Mouse (Mus musculus) skeletal muscle tissue, adult 2 months (tissue): ENCODE results near the gene Plxna2.

Experiments used
- DNase-seq: peaks from one replicate; pipeline ENCODE4 v3.0.0-alpha.2; 2012; ENCODE audit warnings: low read depth, low spot score

The Plxna2 gene

DNA sequence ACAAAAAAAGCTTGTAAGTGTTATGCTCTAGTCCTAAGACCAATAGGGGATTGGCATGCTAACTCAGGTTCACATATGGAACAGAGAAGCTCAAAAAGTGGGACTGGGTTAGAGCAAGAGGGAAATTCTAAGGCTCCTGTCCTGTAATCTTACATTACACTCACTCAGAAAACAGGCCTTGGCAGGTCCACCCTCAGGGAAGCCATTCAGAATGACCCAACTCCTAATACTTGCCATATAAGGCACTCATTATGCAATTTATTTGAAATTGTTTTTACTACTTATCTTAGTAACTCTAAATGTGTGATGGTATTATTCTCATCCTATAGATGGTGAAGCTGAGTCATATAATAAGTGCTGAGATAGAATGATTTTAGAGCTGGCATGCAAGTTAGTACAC lies 146.9 kb downstream of the Plxna2 start:
- DNase-seq: no peak

DNA sequence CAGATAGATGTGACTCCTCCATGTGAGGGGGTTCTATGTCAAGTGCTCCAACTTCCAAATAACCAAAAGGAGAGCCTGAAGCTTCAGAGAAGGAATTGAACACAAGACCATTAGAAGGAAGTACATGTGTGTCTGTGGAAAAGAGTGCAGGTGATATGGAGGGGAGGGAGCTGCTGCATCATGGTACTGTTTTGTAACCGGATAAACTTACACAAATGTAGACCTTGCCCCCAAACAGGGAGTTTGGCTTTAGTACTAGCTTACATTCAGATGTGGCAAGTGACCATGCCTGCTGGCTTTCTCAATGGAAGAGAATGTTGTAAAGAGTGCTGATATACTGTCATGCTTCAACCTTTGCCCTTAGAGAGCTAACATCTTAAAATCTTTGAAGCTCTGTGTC lies 150.8 kb downstream of the Plxna2 start:
- DNase-seq: no peak

DNA sequence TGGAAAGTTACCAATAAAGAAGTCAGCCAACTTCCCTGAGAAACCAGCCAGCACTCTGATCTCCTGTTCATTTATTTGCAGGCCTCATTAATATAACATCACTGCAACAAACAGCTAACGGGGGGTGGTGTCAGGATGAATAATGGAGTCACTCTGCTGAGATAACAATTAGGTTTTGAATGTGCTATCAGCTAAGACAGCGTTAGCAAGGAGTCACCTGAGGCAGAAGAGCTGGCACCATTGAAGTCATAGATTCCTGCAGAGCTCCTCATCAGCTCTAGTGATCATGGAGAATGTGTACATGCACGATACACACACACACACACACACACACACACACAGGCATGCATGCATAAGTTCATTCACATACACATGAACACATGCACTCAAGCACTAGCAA lies 154.0 kb downstream of the Plxna2 start:
- DNase-seq: no peak

DNA sequence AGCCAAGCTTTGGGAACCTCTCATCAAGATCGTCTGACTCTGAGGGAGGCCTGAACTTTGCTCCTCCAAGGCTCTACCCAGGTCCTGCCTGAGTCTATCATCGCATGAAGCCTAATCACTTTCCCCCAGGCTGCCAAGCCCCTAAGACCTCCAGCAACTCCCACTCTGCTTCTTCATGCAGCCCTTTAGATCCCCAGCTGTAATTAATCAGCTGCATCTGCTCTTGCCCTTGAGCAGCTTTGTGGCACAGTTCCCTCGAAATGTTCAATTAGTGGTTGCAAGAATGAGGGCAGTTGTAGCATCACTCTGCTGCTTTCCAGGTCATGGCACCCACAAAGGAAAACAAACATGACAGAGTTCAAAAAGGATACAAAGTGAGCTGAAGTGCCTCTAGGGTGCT lies 155.9 kb downstream of the Plxna2 start:
- DNase-seq: no peak

DNA sequence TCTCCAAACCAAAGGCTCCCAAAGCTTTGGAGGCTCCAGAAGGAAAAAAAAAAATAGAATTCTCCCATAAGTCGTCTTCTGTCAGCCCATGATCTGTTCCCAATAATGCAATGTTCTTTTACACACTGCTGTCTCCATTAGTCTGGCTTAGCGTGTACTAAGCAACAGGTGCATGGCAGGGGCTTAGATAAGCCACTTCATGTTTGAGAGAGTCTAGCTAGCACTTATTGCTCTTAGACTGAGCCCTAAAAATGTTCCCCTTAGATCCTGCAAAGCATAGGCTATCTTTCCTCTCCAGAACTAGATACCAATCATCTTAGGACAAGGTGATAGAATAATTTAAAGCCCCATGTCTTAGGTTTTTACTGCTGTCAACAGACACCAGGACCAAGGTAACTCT lies 156.3 kb downstream of the Plxna2 start:
- no peak for DNase-seq

DNA sequence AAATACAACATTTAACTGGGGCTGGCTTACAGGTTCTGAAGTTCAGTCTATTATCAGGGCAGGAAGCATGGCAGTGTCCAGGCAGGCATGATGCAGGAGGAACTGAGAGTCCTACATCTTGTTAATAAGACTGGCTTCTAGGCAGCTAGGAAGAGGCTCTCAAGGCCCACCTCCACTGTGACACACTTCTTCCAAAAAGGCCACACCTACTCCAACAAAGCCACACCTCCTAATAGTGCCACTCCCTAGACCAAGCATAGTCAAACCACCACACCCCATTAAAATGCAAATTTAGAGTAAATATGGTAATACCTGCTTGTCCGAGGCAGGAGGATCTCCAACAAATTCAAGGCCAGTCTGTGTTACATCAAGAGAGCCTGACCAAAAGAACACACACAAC lies 156.7 kb downstream of the Plxna2 start:
- no peak for DNase-seq

DNA sequence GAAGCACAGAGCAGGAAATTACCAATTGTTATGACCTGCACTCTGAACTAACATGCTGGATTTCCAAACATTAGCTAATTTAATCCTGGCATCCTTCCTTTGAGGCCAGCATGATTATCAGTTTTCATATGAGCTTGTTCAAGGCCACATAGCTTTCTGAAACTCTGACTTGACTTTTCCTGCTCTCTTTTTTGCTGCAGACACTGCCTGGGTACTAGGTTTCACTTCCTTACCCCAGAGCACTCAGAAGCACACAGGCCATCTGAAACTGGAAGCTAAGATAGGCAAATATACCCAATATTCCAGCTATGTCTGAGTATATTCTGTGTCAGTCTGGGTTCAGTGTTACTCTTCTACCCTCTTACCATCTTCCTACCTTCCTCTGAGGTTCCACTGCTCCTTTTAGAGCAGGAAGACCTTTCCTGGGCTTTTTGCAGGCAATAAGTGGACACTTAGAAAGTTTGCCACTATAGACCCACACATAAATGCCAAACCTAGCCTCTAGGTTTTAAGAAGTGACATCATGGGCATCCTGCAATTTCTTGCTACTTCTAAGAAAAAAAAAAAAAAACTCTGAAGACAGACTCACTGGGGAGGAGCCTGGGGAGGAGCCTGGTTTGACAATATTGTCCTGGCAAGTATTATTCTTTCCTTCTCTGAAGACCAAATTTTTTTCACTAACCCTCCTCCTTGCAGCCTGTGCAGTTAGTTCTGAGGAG lies 157.8 kb downstream of the Plxna2 start:
- peak; percentile 8 for DNase-seq

DNA sequence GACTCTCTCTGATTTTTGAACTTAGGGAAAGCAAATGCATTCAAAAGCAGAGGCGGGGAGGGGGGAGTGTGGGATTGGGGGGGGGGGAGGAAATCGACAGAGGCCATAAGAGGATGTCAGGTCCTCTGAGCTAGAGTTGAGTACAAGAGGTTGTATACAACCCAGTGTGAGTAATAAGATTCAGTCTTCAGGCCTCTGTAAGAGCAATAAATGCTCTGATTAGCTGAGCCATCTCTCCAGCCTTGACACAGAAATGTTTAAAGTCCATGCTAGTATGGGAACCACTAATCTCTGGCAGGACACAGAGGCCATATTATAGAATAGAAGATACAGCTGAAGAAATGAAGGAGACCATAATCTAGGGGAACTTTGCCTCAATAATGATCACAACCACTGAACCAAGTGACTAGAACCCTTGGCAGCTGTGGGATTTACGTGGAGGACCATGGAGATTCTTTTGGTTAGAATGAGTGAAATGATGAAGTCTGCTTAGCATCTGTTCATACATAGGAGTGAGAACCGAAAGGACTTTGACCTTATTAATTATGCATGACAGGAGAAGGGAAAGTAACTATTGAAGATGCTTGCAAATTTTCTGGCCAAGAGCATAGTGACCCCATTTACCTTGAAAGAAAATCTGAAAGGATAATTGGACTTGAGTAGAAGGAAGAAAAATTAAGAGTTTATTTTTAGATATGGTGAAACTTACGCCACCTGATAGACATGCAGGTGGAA lies 158.7 kb downstream of the Plxna2 start:
- no peak for DNase-seq

DNA sequence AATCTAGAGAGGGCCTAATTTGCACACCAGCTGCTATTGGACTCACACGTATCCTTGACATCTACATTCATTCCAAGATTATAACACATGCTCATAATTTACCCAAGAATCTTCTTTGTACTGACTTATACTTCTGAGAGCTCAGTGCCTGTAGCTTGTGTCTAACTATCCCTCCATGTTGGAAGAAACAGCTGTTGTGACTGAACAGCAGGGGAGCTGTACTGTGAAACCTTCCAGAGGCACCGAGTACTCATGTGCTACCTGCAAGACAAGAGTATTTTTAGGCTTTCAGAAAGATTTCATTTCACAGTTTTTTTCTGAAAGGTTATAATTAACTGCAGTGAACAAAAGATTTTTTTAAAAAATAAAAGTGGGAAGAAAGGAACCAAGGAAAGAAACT lies 159.6 kb downstream of the Plxna2 start:
- no peak for DNase-seq

DNA sequence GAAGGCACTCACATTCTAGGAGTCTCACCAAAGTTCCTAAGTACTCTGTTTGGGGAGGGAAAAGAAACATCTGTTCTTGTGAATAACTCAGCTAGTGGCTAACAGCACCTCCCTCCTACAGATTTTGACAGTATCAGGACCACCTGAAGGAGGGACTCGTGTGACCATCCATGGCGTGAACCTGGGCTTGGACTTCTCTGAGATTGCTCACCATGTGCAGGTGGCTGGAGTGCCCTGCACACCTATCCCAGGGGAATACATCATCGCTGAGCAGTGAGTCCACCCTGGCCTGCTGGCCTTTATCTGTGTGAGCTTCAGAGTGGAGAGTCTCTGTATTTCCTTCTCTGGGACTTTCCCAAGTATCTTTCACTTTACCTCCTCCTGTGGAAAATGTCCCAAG lies 162.4 kb downstream of the Plxna2 start:
- no peak for DNase-seq

DNA sequence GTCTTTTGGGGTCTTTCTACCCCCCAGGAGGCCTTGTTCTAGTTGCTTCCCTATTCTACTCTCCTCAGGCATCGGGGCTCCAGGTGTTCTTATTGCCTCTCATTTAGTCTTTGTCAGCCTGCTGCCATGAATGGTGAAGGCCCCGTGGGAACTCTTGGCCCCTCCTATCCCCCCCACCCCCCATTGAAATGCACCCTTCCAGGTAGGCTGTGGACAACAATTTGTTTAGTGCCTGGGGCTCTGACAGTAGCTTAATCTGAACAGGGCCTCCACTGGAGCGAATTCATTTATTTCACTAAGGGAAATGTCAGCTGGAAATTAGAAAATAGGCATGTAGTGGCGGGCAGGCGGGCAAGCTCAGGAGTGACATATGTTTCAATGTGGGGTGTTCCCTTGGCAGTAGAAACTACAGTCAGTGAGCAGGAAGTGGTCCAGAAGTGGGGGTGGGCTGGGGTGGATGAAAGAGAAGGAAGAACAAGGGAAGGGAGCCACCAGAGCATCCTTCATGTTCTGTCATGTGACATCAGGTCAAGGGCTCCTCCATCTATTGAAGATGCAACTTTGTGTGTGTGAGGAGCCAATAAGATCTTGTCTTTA lies 162.9 kb downstream of the Plxna2 start:
- DNase-seq: no peak

DNA sequence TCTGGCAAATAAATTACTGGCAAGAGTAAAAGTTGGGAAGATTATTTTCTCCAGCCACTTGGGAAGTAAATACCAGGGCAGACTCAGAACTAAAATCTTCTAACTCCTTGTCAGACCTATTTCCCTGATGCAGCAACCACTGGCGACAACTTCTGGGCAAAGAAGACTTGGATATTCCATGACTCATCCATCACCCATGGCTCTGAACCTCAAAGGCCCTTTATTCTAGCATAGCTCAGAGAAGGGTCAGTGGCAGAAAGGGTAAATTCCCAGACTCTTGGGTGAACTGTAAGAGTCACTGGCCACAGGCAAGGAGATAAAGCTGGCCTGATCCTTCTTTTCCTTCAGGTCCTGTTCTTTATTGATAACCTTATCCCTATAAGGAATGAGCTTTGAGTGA lies 163.5 kb downstream of the Plxna2 start:
- peak; percentile 5 for DNase-seq

DNA sequence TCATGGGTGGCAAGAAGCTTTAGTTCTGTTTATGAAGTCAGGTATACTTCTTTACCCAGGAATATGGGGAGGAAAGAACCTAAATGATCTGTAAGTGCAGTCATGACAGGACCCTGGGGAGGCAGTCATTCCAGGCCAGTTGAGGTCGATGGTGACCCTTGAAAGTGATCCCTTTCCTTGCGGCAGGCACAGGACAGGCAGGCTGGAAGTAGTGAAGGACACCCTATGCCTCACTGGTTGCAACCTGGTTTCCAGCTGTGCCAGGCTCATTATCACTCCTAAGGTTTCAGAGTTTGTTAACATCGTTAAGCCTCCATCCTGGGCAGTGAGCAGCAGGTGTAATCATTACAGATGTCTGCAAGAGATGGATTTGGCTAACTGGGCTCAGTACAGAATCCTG lies 164.3 kb downstream of the Plxna2 start:
- no peak for DNase-seq

DNA sequence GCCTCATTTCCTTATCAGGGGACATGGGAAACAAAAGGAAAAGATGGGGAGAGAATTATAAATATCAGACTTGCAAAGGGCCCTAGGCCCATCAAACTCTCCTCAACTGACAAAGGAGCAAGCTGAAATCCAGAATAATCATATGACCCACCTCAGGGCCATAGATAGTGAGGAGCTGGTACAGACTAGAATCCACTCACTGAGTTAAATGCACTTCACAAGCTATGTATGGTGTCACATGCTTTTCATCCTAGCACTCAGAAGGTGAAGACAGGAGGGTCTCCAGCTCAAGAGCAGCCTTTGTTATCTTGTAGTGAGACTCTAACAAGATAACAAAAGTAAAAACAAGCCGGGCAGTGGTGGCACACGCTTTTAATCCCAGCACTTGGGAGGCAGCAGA lies 169.6 kb downstream of the Plxna2 start:
- DNase-seq: no peak

DNA sequence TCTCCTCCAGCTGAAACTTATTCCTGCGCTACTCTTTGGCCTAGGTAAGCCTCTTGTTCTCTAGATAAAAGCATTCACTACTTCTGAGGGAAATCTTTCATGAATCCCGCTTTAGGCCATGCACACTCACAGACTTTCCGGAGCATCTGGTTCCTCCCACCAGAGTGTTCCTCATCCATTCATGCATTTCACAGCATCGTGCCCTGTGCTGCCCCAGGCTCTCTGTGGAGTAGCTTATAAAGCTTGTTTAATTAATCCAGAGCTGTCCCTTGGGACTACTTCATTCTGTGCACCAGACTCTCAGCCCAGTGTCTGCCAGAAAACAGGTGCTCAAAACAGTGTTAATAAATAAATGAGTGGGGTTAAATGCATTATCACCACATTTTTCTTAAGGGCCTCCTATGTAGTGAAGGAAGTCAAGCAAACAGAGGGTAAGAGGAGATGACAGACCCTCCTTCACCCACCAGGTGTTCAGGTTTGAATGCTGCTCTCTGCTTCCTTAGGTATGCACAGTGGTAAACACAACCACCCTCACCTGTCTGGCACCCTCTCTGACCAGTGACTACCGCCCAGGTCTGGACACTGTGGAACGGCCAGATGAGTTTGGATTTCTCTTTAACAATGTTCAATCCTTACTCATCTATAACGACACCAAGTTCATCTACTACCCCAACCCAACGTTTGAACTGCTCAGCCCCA lies 175.4 kb downstream of the Plxna2 start:
- DNase-seq: no peak

DNA sequence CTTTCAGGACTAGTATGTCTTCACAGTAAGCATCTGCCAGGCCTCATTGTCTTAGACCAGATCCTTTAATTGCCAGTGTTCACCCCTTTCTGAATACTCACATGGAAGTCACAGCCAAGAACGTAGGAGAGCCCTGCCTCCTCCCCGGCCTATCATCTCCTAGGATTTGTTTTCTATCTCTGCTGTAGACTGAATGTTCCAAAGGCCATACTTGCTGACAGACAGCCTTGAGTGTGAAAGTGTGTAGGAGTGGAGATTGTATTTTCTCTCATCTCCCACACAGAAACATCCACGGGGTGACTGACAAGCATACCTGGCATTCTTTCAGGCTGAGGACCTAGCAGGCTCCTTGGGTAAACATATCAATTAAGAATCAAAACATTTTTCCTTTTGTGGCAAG lies 177.3 kb downstream of the Plxna2 start:
- DNase-seq: no peak

DNA sequence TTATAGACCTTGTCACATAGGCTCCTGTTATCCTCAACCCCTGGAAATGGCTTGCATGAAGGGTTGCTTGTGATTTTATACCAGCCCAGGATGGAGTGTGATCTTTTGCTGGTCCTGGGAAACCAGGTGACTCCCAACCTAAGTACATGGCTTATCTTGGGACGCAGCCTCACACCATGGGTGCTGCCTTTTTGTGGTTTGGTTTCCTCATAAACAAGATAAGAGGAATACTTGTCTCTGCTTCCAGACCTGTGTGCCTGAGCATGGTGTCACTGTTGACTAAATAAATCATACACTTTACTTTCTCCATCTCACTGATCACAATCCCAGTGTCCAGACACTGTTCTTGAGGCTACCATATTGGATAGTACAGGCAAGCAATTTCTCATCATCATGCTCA lies 179.8 kb downstream of the Plxna2 start:
- no peak for DNase-seq

DNA sequence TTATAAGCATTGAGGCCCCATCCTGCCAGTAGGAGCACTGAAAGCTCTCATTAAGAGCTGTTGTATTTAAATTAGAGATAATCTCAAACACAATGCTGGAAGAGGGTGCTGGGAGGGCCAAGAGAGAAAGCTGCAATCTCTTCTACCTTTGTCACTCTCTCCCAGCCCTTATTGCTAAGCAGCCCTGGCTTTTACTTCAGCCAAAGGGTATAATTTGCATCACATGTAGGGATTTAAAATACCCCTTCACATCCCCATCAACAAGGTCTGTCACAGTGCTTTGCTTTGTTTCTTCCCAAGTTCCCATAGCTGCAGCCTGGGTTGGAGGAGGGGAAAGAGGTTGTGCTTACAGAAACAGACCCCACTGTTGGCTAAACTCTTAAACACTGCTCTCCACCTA lies 180.5 kb downstream of the Plxna2 start:
- DNase-seq: no peak

DNA sequence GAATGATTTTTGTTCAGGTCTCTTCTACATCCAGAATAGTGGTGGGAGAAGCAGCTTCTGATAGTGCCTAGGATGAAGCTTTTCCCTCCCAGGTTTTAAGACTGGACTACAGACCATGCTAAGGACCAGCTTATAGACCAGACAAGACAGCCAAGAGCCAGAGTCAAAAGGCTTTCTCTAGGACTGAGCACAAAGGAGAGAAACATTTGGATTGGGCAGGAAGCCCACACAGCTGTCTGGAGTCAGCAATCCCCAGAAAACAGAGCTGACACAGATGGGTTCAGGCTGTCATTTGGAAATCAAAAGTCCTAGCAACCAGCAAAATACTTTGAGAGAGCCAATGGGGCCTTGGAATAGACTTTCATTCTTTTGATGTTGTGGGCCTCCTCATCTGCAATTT lies 190.2 kb downstream of the Plxna2 start:
- peak; percentile 64 for DNase-seq

DNA sequence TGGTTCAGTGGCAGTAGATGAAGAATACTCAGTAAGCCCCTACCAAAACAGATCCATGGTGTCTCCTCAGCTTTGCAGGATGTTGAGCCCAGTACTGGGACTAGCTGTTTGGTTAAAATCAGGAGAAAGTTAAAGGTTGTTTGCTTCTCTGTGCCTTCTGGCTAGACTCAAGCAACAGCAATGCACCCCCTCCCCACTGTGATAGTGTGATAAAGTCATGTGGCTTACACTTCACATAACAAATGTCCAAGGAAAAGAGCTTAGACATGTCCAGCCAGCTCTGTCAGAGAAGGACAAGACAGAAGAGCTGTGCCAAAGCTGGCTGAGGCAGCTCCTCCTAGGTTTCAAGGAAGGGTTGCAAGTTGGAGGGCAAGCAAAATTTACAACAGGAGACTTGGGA lies 190.7 kb downstream of the Plxna2 start:
- DNase-seq: peak; percentile 7

DNA sequence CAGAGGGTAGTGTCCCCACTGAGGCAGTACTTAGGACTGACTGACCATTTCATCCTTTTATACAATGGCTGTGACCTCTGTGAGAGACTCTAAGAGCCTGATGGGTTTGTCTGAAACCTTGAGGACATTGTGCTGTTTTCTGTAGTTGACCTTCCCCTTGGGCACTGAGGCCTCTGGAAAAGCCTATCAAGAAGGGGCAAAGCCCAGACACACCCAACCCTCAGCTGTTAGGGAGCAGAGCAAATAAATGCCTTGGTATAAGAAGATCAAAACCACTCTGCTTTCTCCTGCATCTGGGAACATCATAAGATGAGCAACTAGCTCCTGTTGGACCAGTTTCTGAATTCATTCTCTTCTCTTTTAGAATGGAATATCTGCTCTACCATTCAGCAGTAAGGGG lies 191.6 kb downstream of the Plxna2 start:
- DNase-seq: no peak

DNA sequence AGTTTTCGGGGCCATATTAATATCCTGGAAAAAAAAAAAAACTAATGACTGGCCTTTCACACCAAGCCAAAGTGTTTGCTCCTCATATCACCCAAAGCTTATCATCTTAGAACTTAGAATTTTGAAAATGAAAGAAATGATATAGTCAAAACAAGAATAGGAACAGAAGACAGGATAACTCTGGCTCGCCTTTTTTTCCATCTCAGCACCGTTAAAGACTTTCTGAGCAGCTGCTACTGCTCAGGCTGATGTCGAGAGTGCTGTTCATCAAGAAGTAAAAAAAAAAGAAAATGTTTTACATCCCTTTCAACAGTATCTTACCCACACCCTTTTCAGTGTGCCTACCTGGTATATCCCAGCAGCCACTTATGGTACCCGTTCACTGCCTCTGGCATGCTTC lies 196.2 kb downstream of the Plxna2 start:
- DNase-seq: no peak

DNA sequence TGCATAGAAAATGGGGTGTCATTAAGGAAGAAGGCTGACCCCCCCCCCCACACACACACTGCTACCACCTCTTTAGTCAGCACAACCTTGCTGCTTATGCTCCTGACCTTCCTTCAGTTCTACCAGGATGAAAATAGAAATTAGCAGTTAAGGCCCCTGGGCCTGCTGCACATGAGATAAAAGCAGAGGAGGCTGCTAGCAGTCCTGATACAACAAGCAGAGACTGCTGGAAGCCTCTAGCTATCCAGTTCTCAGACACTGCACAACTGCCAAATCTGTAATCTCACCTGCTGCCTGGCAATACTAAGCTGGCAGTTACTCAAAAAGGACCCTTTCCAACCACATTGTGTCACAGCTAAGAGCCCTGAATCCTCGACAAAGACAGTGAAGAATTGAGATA lies 197.5 kb downstream of the Plxna2 start:
- no peak for DNase-seq
